Mouse (Mus musculus) embryonic facial prominence, embryonic 15.5 days (tissue): ENCODE measurements around the gene Gm45021. TPM values are rescaled to one million over a fixed set of nuclear protein-coding genes. Genes with fewer than 3 reads are reported as not detected.

Experiments used
- ATAC-seq: fragments of 200-750 bp; cut with Nextera tagmentation; 2 replicates; pipeline ENCODE4 v1.8.0; 2017; ENCODE audit warnings: low read depth, moderate TSS enrichment; ENCODE audit not compliant: insufficient number of reproducible peaks, low FRiP score, low TSS enrichment
- H3K27ac ChIP-seq: fragments of 300-500 bp; sonication (generic); replicated peaks from 2 replicates; pipeline ENCODE4 v1.5.1; 2015; ENCODE audit warnings: mild to moderate bottlenecking, inconsistent platforms
- H3K27me3 ChIP-seq: fragments of 300-500 bp; sonication (generic); 2 replicates; pipeline ENCODE4 v1.6.1; 2015; ENCODE audit warnings: inconsistent platforms
- H3K36me3 ChIP-seq: fragments of 300-500 bp; sonication (generic); 2 replicates; pipeline ENCODE4 v1.6.1; 2015; ENCODE audit warnings: mild to moderate bottlenecking, inconsistent platforms
- H3K4me1 ChIP-seq: fragments of 300-500 bp; sonication (generic); 2 replicates; pipeline ENCODE4 v1.6.1; 2015; ENCODE audit warnings: inconsistent platforms
- H3K4me2 ChIP-seq: fragments of 300-500 bp; sonication (generic); replicated peaks from 2 replicates; pipeline ENCODE4 v1.6.1; 2015; ENCODE audit warnings: mild to moderate bottlenecking, inconsistent platforms
- H3K4me3 ChIP-seq: fragments of 300-500 bp; sonication (generic); replicated peaks from 2 replicates; pipeline ENCODE4 v1.5.1; 2015; ENCODE audit warnings: mild to moderate bottlenecking, inconsistent platforms
- H3K9ac ChIP-seq: fragments of 300-500 bp; sonication (generic); 2 replicates; pipeline ENCODE4 v1.6.1; 2015; ENCODE audit warnings: inconsistent platforms
- H3K9me3 ChIP-seq: fragments of 300-500 bp; sonication (generic); replicated peaks from 2 replicates; pipeline ENCODE4 v1.6.1; 2016; ENCODE audit warnings: inconsistent platforms
- WGBS: fragments of 180-500 bp; shearing (Covaris S2); methylation state at CpG from one replicate; pipeline ENCODE4 v1.1.7; 2015; 5-methylcytosine and 5-hydroxymethylcytosine counted together
- polyA plus RNA-seq: library from polyadenylated mRNA; unstranded; fragments of >200 nt; fragmentation: Nextera tagmentation; extraction: Ambion mirVana; gene quantifications from 2 replicates; pipeline ENCODE4 v1.2.1, GENCODE M21; 2015

Gene Gm45021
- polyA plus RNA-seq, 1 experiment from 2014 or later, result not detected

GRCm38 (mm10) chr6:48637811-48638500, 48.5 kb downstream of the Gm45021 start:
- no peak for ATAC-seq
- no peak overlapping the region for H3K9ac ChIP-seq
- H3K4me1 ChIP-seq, result no peaks in the 10 kb centered on the region
- no peaks in the 10 kb centered on the region for H3K9me3 ChIP-seq
- no peak overlapping the region for H3K4me2 ChIP-seq
- no peak overlapping the region for H3K27ac ChIP-seq
- 58% methylated on average over 6 of the region's 6 CpGs for WGBS
- no peaks in the 10 kb centered on the region for H3K36me3 ChIP-seq
- H3K4me3 ChIP-seq, result no peak overlapping the region
- no peaks in the 10 kb centered on the region for H3K27me3 ChIP-seq

- Histone ChIP-seq H3K4me3 (no peak overlapping the region), H3K9me3 (no peaks in the 10 kb centered on the region), H3K36me3 (no peaks in the 10 kb centered on the region), H3K27me3 (no peaks in the 10 kb centered on the region), H3K4me1 (no peaks in the 10 kb centered on the region), H3K27ac (no peak overlapping the region), H3K9ac (no peak overlapping the region), H3K4me2 (no peak overlapping the region)
- no peak for ATAC-seq
- 64% methylated on average over 2 of the region's 2 CpGs for WGBS
These were observed 49.1 kb downstream of the Gm45021 start for GRCm38 (mm10) chr6:48638553-48638952.

GRCm38 (mm10) chr6:48641391-48641790, 52.0 kb downstream of the Gm45021 start:
- no peak for ATAC-seq
- Histone ChIP-seq H3K9ac (no peak overlapping the region), H3K4me3 (no peak overlapping the region), H3K27ac (no peak overlapping the region), H3K4me1 (no peaks in the 10 kb centered on the region), H3K36me3 (no peaks in the 10 kb centered on the region), H3K9me3 (no peaks in the 10 kb centered on the region), H3K4me2 (no peak overlapping the region), H3K27me3 (no peaks in the 10 kb centered on the region)
- WGBS, result 71% methylated on average over 6 of the region's 6 CpGs

GRCm38 (mm10) chr6:48642764-48643292, 53.4 kb downstream of the Gm45021 start:
- no peak for ATAC-seq
- Histone ChIP-seq H3K9me3 (no peaks in the 10 kb centered on the region), H3K4me2 (no peak overlapping the region), H3K9ac (no peak overlapping the region), H3K36me3 (no peaks in the 10 kb centered on the region), H3K4me1 (no peaks in the 10 kb centered on the region), H3K27me3 (no peaks in the 10 kb centered on the region), H3K27ac (no peak overlapping the region), H3K4me3 (no peak overlapping the region)
- 20% methylated on average over 4 of the region's 4 CpGs for WGBS

GRCm38 (mm10) chr6:48645660-48646308, 56.4 kb downstream of the Gm45021 start:
- no peak for ATAC-seq
- H3K4me2 ChIP-seq, result no peak overlapping the region
- no peaks in the 10 kb centered on the region for H3K27me3 ChIP-seq
- WGBS, result 12% methylated on average over 12 of the region's 12 CpGs
- H3K27ac ChIP-seq, result no peak overlapping the region
- no peaks in the 10 kb centered on the region for H3K4me1 ChIP-seq
- no peak overlapping the region for H3K4me3 ChIP-seq
- no peaks in the 10 kb centered on the region for H3K36me3 ChIP-seq
- no peak overlapping the region for H3K9ac ChIP-seq
- no peaks in the 10 kb centered on the region for H3K9me3 ChIP-seq

GRCm38 (mm10) chr6:48646309-48646690, 56.9 kb downstream of the Gm45021 start:
- WGBS, result 82% methylated on average over 4 of the region's 4 CpGs
- ATAC-seq, result no peak
- H3K36me3 ChIP-seq, result no peaks in the 10 kb centered on the region
- H3K27ac ChIP-seq, result no peak overlapping the region
- H3K4me3 ChIP-seq, result no peak overlapping the region
- no peaks in the 10 kb centered on the region for H3K9me3 ChIP-seq
- no peaks in the 10 kb centered on the region for H3K27me3 ChIP-seq
- H3K4me2 ChIP-seq, result no peak overlapping the region
- no peak overlapping the region for H3K9ac ChIP-seq
- H3K4me1 ChIP-seq, result no peaks in the 10 kb centered on the region

- Histone ChIP-seq H3K9ac (no peak within 1 kb of the TSS), H3K27me3 (no peaks in the 10 kb centered on the region), H3K4me2 (no peak within 1 kb of the TSS), H3K9me3 (no peaks in the 10 kb centered on the region), H3K4me3 (no peak within 1 kb of the TSS), H3K4me1 (no peaks in the 10 kb centered on the region), H3K27ac (no peak within 1 kb of the TSS), H3K36me3 (no peaks in the 10 kb centered on the region)
- no peak for ATAC-seq
- 44% methylated on average over 3 of the region's 3 CpGs for WGBS
These were observed 57.6 kb downstream of the Gm45021 start, which contains the start of gene Gimap8 for GRCm38 (mm10) chr6:48646995-48647394. Gene Gimap8 (plus strand): TSS chr6:48647234.

- no peaks in the 10 kb centered on the region for H3K4me1 ChIP-seq
- H3K9ac ChIP-seq, result no peak overlapping the region
- ATAC-seq, result no peak
- H3K4me3 ChIP-seq, result no peak overlapping the region
- 70% methylated on average over 2 of the region's 2 CpGs for WGBS
- H3K4me2 ChIP-seq, result no peak overlapping the region
- H3K27me3 ChIP-seq, result no peaks in the 10 kb centered on the region
- no peaks in the 10 kb centered on the region for H3K36me3 ChIP-seq
- H3K9me3 ChIP-seq, result no peaks in the 10 kb centered on the region
- no peak overlapping the region for H3K27ac ChIP-seq
These were observed 58.2 kb downstream of the Gm45021 start for GRCm38 (mm10) chr6:48647611-48648010.

GRCm38 (mm10) chr6:48648779-48649178, 59.4 kb downstream of the Gm45021 start:
- 78% methylated on average over 4 of the region's 4 CpGs for WGBS
- H3K27ac ChIP-seq, result no peak overlapping the region
- H3K36me3 ChIP-seq, result no peaks in the 10 kb centered on the region
- H3K27me3 ChIP-seq, result no peaks in the 10 kb centered on the region
- H3K9me3 ChIP-seq, result no peaks in the 10 kb centered on the region
- no peak overlapping the region for H3K4me2 ChIP-seq
- H3K4me3 ChIP-seq, result no peak overlapping the region
- no peak overlapping the region for H3K9ac ChIP-seq
- H3K4me1 ChIP-seq, result no peaks in the 10 kb centered on the region
- ATAC-seq, result no peak

GRCm38 (mm10) chr6:48650041-48650440, 60.6 kb downstream of the Gm45021 start:
- ATAC-seq, result no peak
- H3K9me3 ChIP-seq, result no peaks in the 10 kb centered on the region
- H3K9ac ChIP-seq, result no peak overlapping the region
- no peak overlapping the region for H3K4me3 ChIP-seq
- H3K4me1 ChIP-seq, result no peaks in the 10 kb centered on the region
- no peak overlapping the region for H3K27ac ChIP-seq
- no peak overlapping the region for H3K4me2 ChIP-seq
- no peaks in the 10 kb centered on the region for H3K27me3 ChIP-seq
- H3K36me3 ChIP-seq, result no peaks in the 10 kb centered on the region
- WGBS, result 83% methylated on average over 9 of the region's 9 CpGs

- no peaks in the 10 kb centered on the region for H3K27me3 ChIP-seq
- ATAC-seq, result no peak
- H3K9ac ChIP-seq, result no peak overlapping the region
- H3K9me3 ChIP-seq, result no peaks in the 10 kb centered on the region
- H3K4me3 ChIP-seq, result no peak overlapping the region
- no peaks in the 10 kb centered on the region for H3K36me3 ChIP-seq
- no peak overlapping the region for H3K4me2 ChIP-seq
- WGBS, result 77% methylated on average over 5 of the region's 5 CpGs
- H3K27ac ChIP-seq, result no peak overlapping the region
- no peaks in the 10 kb centered on the region for H3K4me1 ChIP-seq
These were observed 69.3 kb downstream of the Gm45021 start for GRCm38 (mm10) chr6:48658721-48659120.
